Mouse (Mus musculus) limb, embryonic 14.5 days (tissue): ENCODE measurements around the gene Mrpl51. TPM values are rescaled to one million over a fixed set of nuclear protein-coding genes. Genes with fewer than 3 reads are reported as not detected.
A peak's percentile ranks its signal among the peaks of the same experiment; 100 is the strongest.

ENCODE experiments used
- ATAC-seq: fragments of 200-750 bp; cut with Nextera tagmentation; 2 replicates; pipeline ENCODE4 v1.8.0; 2017; ENCODE audit warnings: low read depth, moderate number of reproducible peaks, moderate TSS enrichment; ENCODE audit not compliant: low FRiP score
- DNase-seq: peaks from one replicate; pipeline ENCODE4 v3.0.0-alpha.2; 2015; ENCODE audit warnings: low spot score
- H3K27ac ChIP-seq: fragments of 300-500 bp; sonication (generic); replicated peaks from 2 replicates; pipeline ENCODE4 v1.5.1; 2014; ENCODE audit warnings: low read depth, mild to moderate bottlenecking, low read length, moderate library complexity, mixed read lengths
- H3K27me3 ChIP-seq: fragments of 300-500 bp; sonication (generic); 2 replicates; pipeline ENCODE4 v1.6.1; 2014; ENCODE audit warnings: low read length, mixed read lengths; ENCODE audit not compliant: control insufficient read depth, insufficient read depth
- H3K36me3 ChIP-seq: fragments of 300-500 bp; sonication (generic); 2 replicates; pipeline ENCODE4 v1.6.1; 2014; ENCODE audit warnings: mild to moderate bottlenecking, low read length, moderate library complexity, mixed read lengths; ENCODE audit not compliant: control insufficient read depth, insufficient read depth
- H3K4me1 ChIP-seq: fragments of 300-500 bp; sonication (generic); 2 replicates; pipeline ENCODE4 v1.6.1; 2014; ENCODE audit warnings: antibody characterized with exemption, low read length, mixed read lengths; ENCODE audit not compliant: control insufficient read depth, insufficient read depth
- H3K4me2 ChIP-seq: fragments of 300-500 bp; sonication (generic); replicated peaks from 2 replicates; pipeline ENCODE4 v1.6.1; 2014; ENCODE audit warnings: low read depth, mild to moderate bottlenecking, low read length, moderate library complexity; ENCODE audit not compliant: severe bottlenecking
- H3K4me3 ChIP-seq: fragments of 300-500 bp; sonication (generic); replicated peaks from 2 replicates; pipeline ENCODE4 v1.5.1; 2014; ENCODE audit warnings: low read length
- H3K9ac ChIP-seq: fragments of 300-500 bp; sonication (generic); 2 replicates; pipeline ENCODE4 v1.6.1; 2014; ENCODE audit warnings: mild to moderate bottlenecking, low read depth, low read length, moderate library complexity; ENCODE audit not compliant: severe bottlenecking
- H3K9me3 ChIP-seq: fragments of 300-500 bp; sonication (generic); 2 replicates; pipeline ENCODE4 v1.6.1; 2016; ENCODE audit warnings: low read length; ENCODE audit not compliant: control insufficient read depth
- POLR2A ChIP-seq: fragments of 200-500 bp; IDR thresholded peaks from 2 replicates; pipeline ENCODE4 v1.8.0; 2012; ENCODE audit warnings: inconsistent platforms, mild to moderate bottlenecking, moderate library complexity, borderline replicate concordance; ENCODE audit not compliant: insufficient read depth, insufficient read length; ENCODE audit errors: extremely low read depth
- WGBS: fragments of 180-500 bp; shearing (Covaris S2); extraction: QIAGEN DNeasy Blood & Tissue Kit; methylation state at CpG from one replicate; pipeline ENCODE4 v1.1.7; 2014; 5-methylcytosine and 5-hydroxymethylcytosine counted together
- polyA plus RNA-seq, 2 experiments: library from polyadenylated mRNA; depleted of rRNA in 1 of 2; stranded (reverse) in 1 of 2; unstranded in 1 of 2; fragments of >200 nt; fragmentation: Nextera tagmentation in 1 of 2; extraction: Ambion mirVana in 1 of 2; gene quantifications; 2 replicates each; pipeline versions ENCODE4 v1.2.1 to v1.2.3; 2012 to 2014

The Mrpl51 gene
- polyA plus RNA-seq, 2 experiments = 75.0 to 189 TPM

GRCm38 (mm10) chr6:125163801-125164657 is 27.6 kb upstream of the Mrpl51 start:
- Histone ChIP-seq H3K27ac (peak overlapping the region; percentile 87), H3K4me1 (peaks cover 28% of the 10 kb centered on the region)
- WGBS = 4% methylated on average over 20 of the region's 20 CpGs

GRCm38 (mm10) chr6:125164672-125165327 is 26.8 kb upstream of the Mrpl51 start:
- TF ChIP-seq POLR2A = no peak
- peak overlapping the region; percentile 96 for H3K9ac ChIP-seq
- H3K27me3 ChIP-seq = no peaks in the 10 kb centered on the region
- H3K36me3 ChIP-seq = peaks cover 70% of the 10 kb centered on the region
- H3K9me3 ChIP-seq = no peaks in the 10 kb centered on the region
- H3K4me1 ChIP-seq = peaks cover 28% of the 10 kb centered on the region
- H3K4me3 ChIP-seq = peak overlapping the region; percentile 96
- H3K27ac ChIP-seq = peak overlapping the region; percentile 87
- ATAC-seq (peak; percentile 3; the same call in 1 of the 2 replicates), DNase-seq (peak; percentile 75)
- under 1% methylated on average over 31 of the region's 39 CpGs for WGBS
- H3K4me2 ChIP-seq = peak overlapping the region; percentile 91

More at GRCm38 (mm10) chr6:125163801-125164657, 27.6 kb upstream of the Mrpl51 start:
- Histone ChIP-seq H3K9me3 (no peaks in the 10 kb centered on the region), H3K27me3 (no peaks in the 10 kb centered on the region), H3K9ac (peak overlapping the region; percentile 96), H3K4me3 (peak overlapping the region; percentile 96), H3K36me3 (peaks cover 70% of the 10 kb centered on the region), H3K4me2 (peak overlapping the region; percentile 91)
- TF ChIP-seq POLR2A = no peak
- DNase-seq (peak; percentile 30), ATAC-seq (no peak)

- H3K27ac ChIP-seq = peak overlapping the region; percentile 88
- TF ChIP-seq POLR2A = peak; percentile 100
- H3K4me1 ChIP-seq = peaks cover 28% of the 10 kb centered on the region
- ATAC-seq = peak; percentile 89
- 2% methylated on average over 32 of the region's 36 CpGs for WGBS
- peak overlapping the region; percentile 96 for H3K4me3 ChIP-seq
- peak overlapping the region; percentile 96 for H3K9ac ChIP-seq
- no peaks in the 10 kb centered on the region for H3K27me3 ChIP-seq
- DNase-seq = peak; percentile 99
- no peaks in the 10 kb centered on the region for H3K9me3 ChIP-seq
- H3K4me2 ChIP-seq = peak overlapping the region; percentile 91
- peaks cover 71% of the 10 kb centered on the region for H3K36me3 ChIP-seq
Observed at GRCm38 (mm10) chr6:125165328-125165891, 26.2 kb upstream of the Mrpl51 start.

GRCm38 (mm10) chr6:125166051-125166751 is 25.4 kb upstream of the Mrpl51 start, which contains the start of gene Gapdh:
Gene Gapdh (minus strand): TSS chr6:125166467.
- DNase-seq (peak; percentile 70), ATAC-seq (peak; percentile 21)
- WGBS = 3% methylated on average over 18 of the region's 18 CpGs
- Histone ChIP-seq H3K27me3 (no peaks in the 10 kb centered on the region), H3K27ac (peak within 1 kb of the TSS; percentile 88), H3K9ac (peak within 1 kb of the TSS; percentile 96), H3K36me3 (peaks cover 71% of the 10 kb centered on the region), H3K4me2 (peak within 1 kb of the TSS; percentile 91), H3K4me1 (peaks cover 28% of the 10 kb centered on the region), H3K9me3 (no peaks in the 10 kb centered on the region), H3K4me3 (peak within 1 kb of the TSS; percentile 96)
- TF ChIP-seq POLR2A = no peak
